ENCODE assay signal across 17 mouse cellular contexts in genomic region chr1:170732596-170732890, GRCm38 (mm10).
"Had no signal": no experiment of that assay in that cellular context is flagged by ENCODE, and none has a peak within 500 bp of the region (broad histone marks: within the 10 kb centered on the region; RNA-seq: fewer than 3 reads in every experiment).

No protein-coding gene starts in this region.

- H3K27me3 ChIP-seq: kidney, embryonic 15.5 days; liver, embryonic 15.5 days; neural tube, embryonic 12.5 days had no signal

- H3K4me2 ChIP-seq: kidney, embryonic 15.5 days; liver, embryonic 11.5 days; liver, embryonic 15.5 days; neural tube, embryonic 12.5 days had no signal

- H3K9ac ChIP-seq: kidney, embryonic 15.5 days; liver, embryonic 15.5 days; neural tube, embryonic 12.5 days had no signal

- DNase-seq: kidney, adult 2 months; kidney, postnatal 14 days; layer of hippocampus, postnatal 36 days; left cerebral cortex, postnatal 4 days; lung, adult 2 months; lung, postnatal 36 days; midbrain, embryonic 14.5 days; retina, postnatal 1 day; thymus, adult 18-20 months; thymus, postnatal 14 days had no signal

- H3K4me3 ChIP-seq: kidney, embryonic 15.5 days; liver, embryonic 15.5 days; midbrain, embryonic 10.5 days; neural tube, embryonic 12.5 days had no signal

- H3K9me3 ChIP-seq: kidney, embryonic 15.5 days; liver, embryonic 15.5 days; midbrain, embryonic 10.5 days; neural tube, embryonic 12.5 days had no signal

- H3K36me3 ChIP-seq: kidney, embryonic 15.5 days; midbrain, embryonic 10.5 days; neural tube, embryonic 12.5 days had no signal

- ATAC-seq: intestine, embryonic 16.5 days; lung, postnatal 0 days had no signal

- H3K27ac ChIP-seq: kidney, embryonic 15.5 days; liver, embryonic 15.5 days; midbrain, embryonic 10.5 days; neural tube, embryonic 12.5 days had no signal

- H3K4me1 ChIP-seq: liver, embryonic 15.5 days; midbrain, embryonic 10.5 days; neural tube, embryonic 12.5 days had no signal
